In genomic region chr17:75088727-75089126, GRCm38 (mm10) we compare ENCODE assay signal across 9 mouse cellular contexts.
DNase-seq lines count a peak whose midpoint lies in the region; ATAC-seq and TF ChIP-seq lines count a peak whose summit lies in the region.
"Had no signal": no experiment of that assay in that cellular context is flagged by ENCODE, and none has a peak within 500 bp of the region (broad histone marks: within the 10 kb centered on the region; RNA-seq: fewer than 3 reads in every experiment).

No protein-coding gene starts in this region.

- peaks cover 3% of the 10 kb centered on the region; the same call in 1 of the 2 replicates for H3K36me3 ChIP-seq in heart, embryonic 10.5 days
- H3K36me3 ChIP-seq in CH12.LX (replicated peaks in 1 of 2; ENCODE audit: control insufficient read depth in 1 of 2, insufficient read depth in 1 of 2, low read length in 1 of 2) = no peaks in the 10 kb centered on the region
- H3K36me3 ChIP-seq: liver, embryonic 13.5 days had no signal

- H3K4me2 ChIP-seq in CH12.LX (ENCODE audit: insufficient read depth, low read depth, poor library complexity, severe bottlenecking) = peak overlapping the region; percentile 36; the same call in 1 of the 2 replicates
- H3K4me2 ChIP-seq: liver, embryonic 13.5 days had no signal

- no peaks in the 10 kb centered on the region for H3K79me2 ChIP-seq in CH12.LX (replicated peaks; ENCODE audit: control insufficient read depth, extremely low read depth, insufficient read depth, poor library complexity, severe bottlenecking)

- dilution Hi-C loops in CH12.LX (cut with MboI; ENCODE audit: extremely low pct_ligation_motif_present, extremely low pct_unique_long_range_greater_than_20kb, low sequenced_read_pairs) = no loop called here

- WGBS in heart, embryonic 10.5 days = 86% methylated on average over 11 of the region's 11 CpGs

- no peak for TF ChIP-seq EP300 in CH12.LX (IDR thresholded peaks at IDR 0.05; ENCODE audit: low read length)

- peak; percentile 94 for DNase-seq in heart, adult 11 months
- DNase-seq in heart, embryonic 10.5 days (ENCODE audit: low spot score) = no peak
- DNase-seq in CH12.LX (ENCODE audit: extremely low read depth) = no peak
- peak; percentile 72 to 73 for DNase-seq in frontal cortex, adult 2 months (ENCODE audit: extremely low spot score in 1 of 2, low spot score in 1 of 2)
- DNase-seq in left cerebral cortex, postnatal 25 days (ENCODE audit: low spot score in 2 of 2) = peak; percentile 63 to 88
- no peak for DNase-seq in spleen, postnatal 4 days (ENCODE audit: low spot score in 2 of 2)
- DNase-seq in thymus, postnatal 10 days (ENCODE audit: low spot score in 2 of 2) = no peak
- DNase-seq: liver, embryonic 13.5 days had no signal

- in situ Hi-C loops in CH12.LX (cut with MboI; ENCODE audit: low pct_ligation_motif_present, low pct_unique_long_range_greater_than_20kb, low sequenced_read_pairs) = no loop called here

- TF ChIP-seq CTCF in CH12.LX (conservative IDR thresholded peaks at IDR 0.05 in 1 of 2, IDR thresholded peaks at IDR 0.05 in 1 of 2; ENCODE audit: low read depth in 2 of 2, low read length in 2 of 2) = peak in 1 of 2 experiments; percentile 48; a peak in 2 of 4 replicates

- peaks cover 15% of the 10 kb centered on the region for H3K4me1 ChIP-seq in heart, embryonic 10.5 days
- peaks cover 0 to 17% of the 10 kb centered on the region in 2 experiments; a peak in 2 of 4 replicates for H3K4me1 ChIP-seq in CH12.LX (ENCODE audit: control insufficient read depth in 1 of 2, insufficient read depth in 2 of 2)
- H3K4me1 ChIP-seq: liver, embryonic 13.5 days had no signal

- TF ChIP-seq POLR2A in CH12.LX (IDR thresholded peaks at IDR 0.05; ENCODE audit: low read depth, low read length) = no peak

- H3K4me3 ChIP-seq in heart, embryonic 10.5 days = no peak overlapping the region
- H3K4me3 ChIP-seq in CH12.LX (replicated peaks in 1 of 3; ENCODE audit: low read depth in 2 of 3, low read length in 2 of 3, poor library complexity in 1 of 3) = no peak overlapping the region
- H3K4me3 ChIP-seq: liver, embryonic 13.5 days had no signal

- no peak for ATAC-seq in cerebellum, adult (ENCODE audit: insufficient number of reproducible peaks, low FRiP score, low TSS enrichment)

- no peaks in the 10 kb centered on the region for H3K27me3 ChIP-seq in heart, embryonic 10.5 days (ENCODE audit: insufficient read depth, poor library complexity, severe bottlenecking)
- H3K27me3 ChIP-seq in CH12.LX (replicated peaks) = no peaks in the 10 kb centered on the region
- H3K27me3 ChIP-seq: liver, embryonic 13.5 days had no signal

- no peak overlapping the region for H3K9ac ChIP-seq in CH12.LX (ENCODE audit: insufficient read depth, low read depth)
- H3K9ac ChIP-seq: liver, embryonic 13.5 days had no signal

- H3K9me3 ChIP-seq in heart, embryonic 10.5 days = no peaks in the 10 kb centered on the region
- no peaks in the 10 kb centered on the region for H3K9me3 ChIP-seq in CH12.LX (replicated peaks; ENCODE audit: low read length)
- H3K9me3 ChIP-seq: liver, embryonic 13.5 days had no signal

- TF ChIP-seq RAD21 in CH12.LX (IDR thresholded peaks at IDR 0.05; ENCODE audit: low read depth, low read length) = peak; percentile 48

- intact Hi-C loops in left cerebral cortex, postnatal 25 days (cut with DNase I) = loop anchor here (5.0 to 10.0 kb wide), 6 partner anchors 81 to 449 kb away; partner anchors contain the start of gene Ltbp1

- no peak overlapping the region for H3K27ac ChIP-seq in heart, embryonic 10.5 days
- no peak overlapping the region for H3K27ac ChIP-seq in CH12.LX (ENCODE audit: insufficient read depth, low read depth)
- H3K27ac ChIP-seq: liver, embryonic 13.5 days had no signal

TF ChIP-seq in CH12.LX, 34 proteins besides CTCF, POLR2A, EP300 and RAD21:
- TF ChIP-seq SMC3 (IDR thresholded peaks at IDR 0.05; ENCODE audit: low read depth, low read length) (peak; percentile 42; the same call in 1 of the 2 replicates), ZNF384 (IDR thresholded peaks at IDR 0.05; ENCODE audit: low read depth, low read length) (peak; percentile 78), ZMIZ1 (IDR thresholded peaks at IDR 0.05; ENCODE audit: low read depth, low read length) (no peak)
TF ChIP-seq in CH12.LX: peak in this region for 2.

Comparison
In these comparisons a context has a peak if more than half of its experiments do, and no peak if none do; other contexts are left out.
1. DNase-seq: peak in heart, adult 11 months (single experiment), frontal cortex, adult 2 months (2 of 2) and left cerebral cortex, postnatal 25 days (2 of 2); none in heart, embryonic 10.5 days (single experiment), CH12.LX (single experiment), spleen, postnatal 4 days (0 of 2) and thymus, postnatal 10 days (0 of 2).